ENCODE assay signal across 13 mouse cellular contexts in genomic region chr9:48895819-48896536, GRCm38 (mm10). TPM values are rescaled to one million over a fixed set of nuclear protein-coding genes. Genes with fewer than 3 reads are reported as not detected.
A peak's percentile ranks its signal among the peaks of the same experiment; 100 is the strongest.
DNase-seq lines count a peak whose midpoint lies in the region; ATAC-seq and TF ChIP-seq lines count a peak whose summit lies in the region.
"Had no signal": no experiment of that assay in that cellular context is flagged by ENCODE, and none has a peak within 500 bp of the region (broad histone marks: within the 10 kb centered on the region; RNA-seq: fewer than 3 reads in every experiment).

No protein-coding gene starts in this region.

- peaks cover 38% of the 10 kb centered on the region for H3K27me3 ChIP-seq in embryonic facial prominence, embryonic 10.5 days (replicated peaks; ENCODE audit: low read depth, poor library complexity, severe bottlenecking)
- H3K27me3 ChIP-seq in hindbrain, embryonic 11.5 days (ENCODE audit: control insufficient read depth, insufficient read depth, low read length): peaks cover 2% of the 10 kb centered on the region
- H3K27me3 ChIP-seq in midbrain, postnatal 0 days (ENCODE audit: insufficient read depth, low read length): no peaks in the 10 kb centered on the region; the same call in 1 of the 2 replicates

- peak; percentile 86 for ATAC-seq in hindbrain, embryonic 11.5 days (ENCODE audit: low FRiP score)
- no peak for ATAC-seq in midbrain, postnatal 0 days (ENCODE audit: low FRiP score)

- H3K9ac ChIP-seq in hindbrain, embryonic 11.5 days (ENCODE audit: low read depth, low read length): peak overlapping the region; percentile 44
- H3K9ac ChIP-seq in midbrain, postnatal 0 days (replicated peaks; ENCODE audit: low read length, poor library complexity, severe bottlenecking): no peak overlapping the region

- no peaks in the 10 kb centered on the region for H3K36me3 ChIP-seq in embryonic facial prominence, embryonic 10.5 days (replicated peaks)
- no peaks in the 10 kb centered on the region for H3K36me3 ChIP-seq in hindbrain, embryonic 11.5 days (ENCODE audit: control insufficient read depth, insufficient read depth, low read length)
- H3K36me3 ChIP-seq in midbrain, postnatal 0 days (ENCODE audit: insufficient read depth, low read length): no peaks in the 10 kb centered on the region

- peaks cover 20% of the 10 kb centered on the region for H3K4me1 ChIP-seq in embryonic facial prominence, embryonic 10.5 days
- H3K4me1 ChIP-seq in hindbrain, embryonic 11.5 days (replicated peaks; ENCODE audit: control insufficient read depth, insufficient read depth, low read length): peaks cover 5% of the 10 kb centered on the region; the same call in 1 of the 2 replicates
- H3K4me1 ChIP-seq in midbrain, postnatal 0 days (ENCODE audit: insufficient read depth, low read length): no peaks in the 10 kb centered on the region; the same call in 1 of the 2 replicates

- H3K4me3 ChIP-seq in embryonic facial prominence, embryonic 10.5 days: peak overlapping the region; percentile 45
- peak overlapping the region; percentile 16; the same call in 1 of the 2 replicates for H3K4me3 ChIP-seq in hindbrain, embryonic 11.5 days (ENCODE audit: low read depth, low read length)
- H3K4me3 ChIP-seq in midbrain, postnatal 0 days (ENCODE audit: low read depth, low read length): 0 out of 2 replicates have a peak overlapping the region, but pooled peaks have one; percentile 8

- no peak for TF ChIP-seq CTCF in midbrain, postnatal 0 days (IDR thresholded peaks at IDR 0.05)

- H3K4me2 ChIP-seq in hindbrain, embryonic 11.5 days (replicated peaks; ENCODE audit: low read depth, low read length): peak overlapping the region; percentile 40
- H3K4me2 ChIP-seq in midbrain, postnatal 0 days (ENCODE audit: low read depth, low read length, poor library complexity, severe bottlenecking): peak overlapping the region; percentile 32

- no peaks in the 10 kb centered on the region for H3K9me3 ChIP-seq in embryonic facial prominence, embryonic 10.5 days
- H3K9me3 ChIP-seq in hindbrain, embryonic 11.5 days (ENCODE audit: control insufficient read depth, low read length): no peaks in the 10 kb centered on the region
- no peaks in the 10 kb centered on the region for H3K9me3 ChIP-seq in midbrain, postnatal 0 days (ENCODE audit: low read length)

- WGBS in embryonic facial prominence, embryonic 10.5 days: 6% methylated on average over 18 of the region's 18 CpGs
- 17% methylated on average over 18 of the region's 18 CpGs for WGBS in hindbrain, embryonic 11.5 days
- WGBS in midbrain, postnatal 0 days: 16% methylated on average over 18 of the region's 18 CpGs

- H3K27ac ChIP-seq in embryonic facial prominence, embryonic 10.5 days (replicated peaks): peak overlapping the region; percentile 74
- peak overlapping the region; percentile 85 for H3K27ac ChIP-seq in hindbrain, embryonic 11.5 days (ENCODE audit: low read depth, low read length)
- no peak overlapping the region for H3K27ac ChIP-seq in midbrain, postnatal 0 days (ENCODE audit: low read depth, low read length)

- DNase-seq in cerebellum, postnatal 10 days: peak; percentile 45 to 53
- DNase-seq in cerebellum, adult 8-10 months: no peak
- peak; percentile 75 for DNase-seq in embryonic facial prominence, embryonic 10.5 days (ENCODE audit: low spot score)
- peak; percentile 79 for DNase-seq in hindbrain, embryonic 11.5 days (ENCODE audit: low spot score)
- DNase-seq in midbrain, postnatal 0 days (ENCODE audit: low spot score): peak; percentile 19
- no peak for DNase-seq in B cell, adult 2 months
- DNase-seq in natural killer cell, adult 2 months (ENCODE audit: low spot score in 2 of 2): no peak
- no peak for DNase-seq in left cerebral cortex, adult 11 months (ENCODE audit: low spot score)
- DNase-seq: adrenal gland, postnatal 14 days; gastrocnemius, postnatal 25 days; heart, postnatal 14 days; kidney, postnatal 25 days; lung, adult 18-20 months had no signal

RNA-seq across cellular contexts. Expression of gene Htr3a, which starts 14.9 kb away (rescaled TPM):
- polyA plus RNA-seq in embryonic facial prominence, embryonic 10.5 days (2016; fragmentation: Nextera tagmentation; extraction: Ambion mirVana): 1.0 and 4.7 TPM in 2 replicates
- 1.6 and 1.8 TPM in 2 replicates for polyA plus RNA-seq in hindbrain, embryonic 11.5 days (2014; fragmentation: Nextera tagmentation; extraction: Ambion mirVana)
- total RNA-seq in midbrain, postnatal 0 days (2014; rRNA removed): 0.93 and 1.4 TPM in 2 replicates
- polyA plus RNA-seq in midbrain, postnatal 0 days (2015; fragmentation: Nextera tagmentation; extraction: Ambion mirVana): 0.54 and 0.72 TPM in 2 replicates
- total RNA-seq: gastrocnemius, postnatal 25 days; heart, postnatal 14 days had no signal

RNA-seq across cellular contexts. Expression of gene Zbtb16, which starts 60.0 kb away (rescaled TPM):
- 15.8 and 21.0 TPM in 2 replicates for polyA plus RNA-seq in embryonic facial prominence, embryonic 10.5 days (2016; fragmentation: Nextera tagmentation; extraction: Ambion mirVana)
- 8.4 and 10.6 TPM in 2 replicates for polyA plus RNA-seq in hindbrain, embryonic 11.5 days (2014; fragmentation: Nextera tagmentation; extraction: Ambion mirVana)
- total RNA-seq in midbrain, postnatal 0 days (2014; rRNA removed): 8.3 and 12.6 TPM in 2 replicates
- polyA plus RNA-seq in midbrain, postnatal 0 days (2015; fragmentation: Nextera tagmentation; extraction: Ambion mirVana): 5.5 and 6.1 TPM in 2 replicates

Comparison
In these comparisons a context has a peak if more than half of its experiments do, and no peak if none do; other contexts are left out.
1. DNase-seq: peak in cerebellum, postnatal 10 days (2 of 2), embryonic facial prominence, embryonic 10.5 days (single experiment), hindbrain, embryonic 11.5 days (single experiment) and midbrain, postnatal 0 days (single experiment); none in cerebellum, adult 8-10 months (single experiment), B cell, adult 2 months (0 of 2), natural killer cell, adult 2 months (0 of 2) and left cerebral cortex, adult 11 months (single experiment).
2. Peak in every context shown above with its lines, with median percentiles within 50 percentile points of each other: H3K4me3 ChIP-seq.